Mouse (Mus musculus): ENCODE measurements around the gene Lypd6b.

The Lypd6b gene

DNA sequence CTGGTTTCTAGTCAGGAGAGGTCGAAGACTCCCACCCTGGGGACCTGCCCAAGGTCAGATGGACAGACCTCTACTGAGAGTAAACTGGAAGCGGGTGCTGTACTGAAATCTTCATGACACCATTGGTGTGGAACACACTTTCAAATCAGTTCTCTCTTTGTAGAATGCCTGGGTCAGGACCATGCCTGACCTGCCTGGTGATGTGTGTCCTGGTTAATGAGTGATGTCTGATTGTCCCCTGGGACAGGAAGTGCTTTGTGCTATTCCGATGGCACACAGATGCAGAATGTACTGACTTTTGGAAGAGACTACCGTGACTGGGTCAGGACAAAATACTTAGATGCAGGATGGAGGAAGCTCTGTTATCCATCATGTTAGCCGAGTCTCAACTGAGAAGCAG is 17.0 kb upstream of the Lypd6b start:
- no peak for DNase-seq (ENCODE audit: low read depth, low spot score)

GRCm38 (mm10) chr2:49771172-49771571 is 16.3 kb upstream of the Lypd6b start:
- no peak for DNase-seq (ENCODE audit: low read depth, low spot score)

GRCm38 (mm10) chr2:49773194-49773931 is 14.1 kb upstream of the Lypd6b start:
- DNase-seq (ENCODE audit: low read depth, low spot score) = no peak

- DNase-seq (ENCODE audit: low read depth, low spot score) = no peak
Measured at GRCm38 (mm10) chr2:49774180-49774579, 13.3 kb upstream of the Lypd6b start.

DNA sequence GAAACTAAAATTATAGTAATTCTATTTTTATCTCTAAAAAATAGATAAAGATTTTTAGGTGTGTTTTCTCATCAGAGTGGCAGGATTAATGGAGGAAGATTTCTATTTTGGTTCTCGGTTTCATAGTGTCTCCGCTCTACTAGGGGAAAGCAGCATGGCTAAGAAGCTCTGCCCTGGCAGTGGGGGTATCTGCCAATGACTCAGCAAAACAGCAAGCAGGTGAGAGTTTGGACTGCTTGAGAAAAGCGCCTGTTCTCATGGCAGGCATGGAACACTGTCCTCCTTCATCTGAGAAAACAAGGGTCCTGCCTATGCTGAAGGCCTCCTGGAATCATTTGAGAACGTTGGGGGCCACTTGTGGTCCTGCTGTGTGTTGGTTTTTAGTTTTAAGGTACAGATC is 12.3 kb upstream of the Lypd6b start:
- no peak for DNase-seq (ENCODE audit: low read depth, low spot score)

- DNase-seq (ENCODE audit: low read depth, low spot score) = no peak
Measured at GRCm38 (mm10) chr2:49775735-49776134, 11.8 kb upstream of the Lypd6b start.

- DNase-seq (ENCODE audit: low read depth, low spot score) = no peak
Measured at GRCm38 (mm10) chr2:49776407-49776806, 11.1 kb upstream of the Lypd6b start.

DNA sequence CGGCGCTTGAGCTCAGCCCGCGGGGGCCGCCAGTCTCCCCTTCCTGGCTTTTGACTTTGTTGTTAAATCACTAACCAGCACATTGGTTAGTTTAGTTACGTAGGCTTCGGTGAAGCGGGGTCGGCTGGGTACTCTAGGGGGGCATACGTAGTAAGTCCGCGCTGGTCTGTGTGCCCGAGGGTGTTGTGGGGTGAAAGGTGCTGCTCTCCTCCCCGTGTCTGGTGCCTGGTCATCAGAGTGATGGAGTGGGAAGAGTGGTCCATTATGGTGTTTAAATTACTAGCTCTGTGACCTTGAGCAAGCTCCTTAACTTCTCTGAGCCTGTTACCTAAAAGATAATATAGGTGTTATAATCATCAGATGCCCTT is 547 bp downstream of the Lypd6b start:
- no peak for DNase-seq (ENCODE audit: low read depth, low spot score)

- DNase-seq (ENCODE audit: low read depth, low spot score) = no peak
Measured at GRCm38 (mm10) chr2:49788643-49789042, 1.2 kb downstream of the Lypd6b start.

- DNase-seq (ENCODE audit: low read depth, low spot score) = no peak
Measured at GRCm38 (mm10) chr2:49789078-49789477, 1.6 kb downstream of the Lypd6b start.

DNA sequence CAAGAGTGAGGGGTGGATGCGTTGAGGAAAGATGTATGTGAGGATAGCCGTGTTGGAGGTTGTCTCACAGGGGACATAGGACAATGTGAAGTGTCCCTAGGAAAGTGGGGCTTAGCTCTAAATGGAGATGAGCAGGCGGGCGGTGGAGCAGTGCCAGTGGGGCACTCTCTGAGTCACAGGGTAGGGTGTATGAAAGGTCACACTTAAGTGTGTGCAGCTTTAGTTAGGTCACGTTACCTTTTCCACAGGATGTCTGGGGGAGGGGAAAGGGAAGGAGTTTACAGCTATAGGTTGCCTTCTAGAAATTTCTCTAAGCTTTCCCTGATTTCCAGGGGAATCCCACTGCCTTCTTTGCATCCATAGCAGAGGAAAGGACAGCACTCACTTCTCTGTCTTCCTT is 2.0 kb downstream of the Lypd6b start:
- DNase-seq (ENCODE audit: low read depth, low spot score) = no peak

DNA sequence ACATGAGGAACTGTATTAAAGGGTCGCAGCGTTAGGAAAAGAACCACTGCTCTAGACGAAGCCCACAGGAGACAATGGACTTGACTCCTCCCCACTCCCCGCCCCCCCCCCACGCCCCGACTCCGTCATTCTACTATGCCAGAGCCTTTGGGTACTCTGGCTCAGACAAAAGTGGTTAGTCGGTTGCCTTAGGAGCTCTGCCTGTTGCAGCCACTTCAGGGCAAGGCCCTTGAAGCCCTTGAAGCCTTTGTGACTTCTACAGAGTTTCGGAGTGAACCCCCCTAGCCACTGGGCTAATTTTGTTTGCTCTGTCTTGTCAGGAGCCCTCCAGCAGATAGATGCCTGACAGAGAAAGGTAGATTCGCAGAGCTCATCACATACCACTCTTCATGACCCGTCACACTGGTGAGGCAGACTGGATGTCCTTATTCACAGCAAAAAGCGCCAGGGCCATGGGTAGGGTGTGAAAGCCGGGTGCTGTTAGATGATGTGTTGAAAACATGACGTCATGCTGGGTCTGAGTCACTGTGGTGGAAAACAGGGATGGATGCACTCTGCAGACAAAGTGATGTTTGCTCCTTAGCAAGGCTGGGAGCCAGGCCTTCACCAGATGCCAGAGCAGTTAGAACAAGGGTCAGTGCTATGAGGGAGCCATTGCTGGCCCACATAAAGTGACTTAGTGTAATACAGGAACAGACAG is 10.1 kb downstream of the Lypd6b start:
- no peak for DNase-seq (ENCODE audit: low read depth, low spot score)

DNA sequence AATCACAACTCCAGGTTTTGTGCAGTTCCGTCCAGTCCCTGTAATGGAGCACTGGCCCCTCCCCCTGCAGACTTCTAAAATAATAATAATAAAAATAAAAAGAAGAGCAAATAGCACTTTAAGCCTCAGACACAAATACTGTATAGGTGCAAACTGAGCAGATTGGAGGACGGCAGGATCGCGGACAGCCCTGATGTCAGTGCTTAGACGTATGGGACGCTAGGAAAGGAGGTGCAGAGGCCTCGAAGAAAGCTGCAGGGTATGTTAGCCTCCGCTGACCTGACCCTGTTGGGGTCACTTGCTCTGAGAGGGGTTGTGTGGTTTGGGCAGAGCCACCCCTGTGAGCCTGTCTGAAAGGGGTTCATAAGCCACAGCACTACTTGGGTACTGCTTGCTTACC is 17.0 kb downstream of the Lypd6b start:
- no peak for DNase-seq (ENCODE audit: low read depth, low spot score)

GRCm38 (mm10) chr2:49805736-49806371 is 18.4 kb downstream of the Lypd6b start:
- no peak for DNase-seq (ENCODE audit: low read depth, low spot score)

DNA sequence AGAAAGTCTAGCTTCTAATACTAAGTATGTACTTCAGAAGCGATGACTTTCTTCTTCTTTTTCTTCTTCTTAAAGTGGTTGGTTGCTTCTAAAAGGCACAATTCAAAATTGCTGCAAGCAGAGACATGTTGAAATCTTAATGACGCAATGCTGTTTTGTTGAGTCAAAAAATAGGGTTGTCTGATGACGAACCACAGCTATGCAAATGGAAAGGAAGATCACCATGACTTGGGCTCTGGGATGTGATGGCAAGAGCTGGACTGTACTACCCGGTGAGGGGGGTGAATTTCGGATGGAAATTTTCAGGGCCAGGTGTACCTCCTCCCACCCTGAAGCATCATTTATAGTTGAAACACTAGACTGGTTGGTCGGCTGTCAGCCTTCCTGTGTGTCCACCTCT is 22.0 kb downstream of the Lypd6b start:
- no peak for DNase-seq (ENCODE audit: low read depth, low spot score)

- no peak for DNase-seq (ENCODE audit: low read depth, low spot score)
Measured at GRCm38 (mm10) chr2:49811420-49811819, 23.9 kb downstream of the Lypd6b start.

DNA sequence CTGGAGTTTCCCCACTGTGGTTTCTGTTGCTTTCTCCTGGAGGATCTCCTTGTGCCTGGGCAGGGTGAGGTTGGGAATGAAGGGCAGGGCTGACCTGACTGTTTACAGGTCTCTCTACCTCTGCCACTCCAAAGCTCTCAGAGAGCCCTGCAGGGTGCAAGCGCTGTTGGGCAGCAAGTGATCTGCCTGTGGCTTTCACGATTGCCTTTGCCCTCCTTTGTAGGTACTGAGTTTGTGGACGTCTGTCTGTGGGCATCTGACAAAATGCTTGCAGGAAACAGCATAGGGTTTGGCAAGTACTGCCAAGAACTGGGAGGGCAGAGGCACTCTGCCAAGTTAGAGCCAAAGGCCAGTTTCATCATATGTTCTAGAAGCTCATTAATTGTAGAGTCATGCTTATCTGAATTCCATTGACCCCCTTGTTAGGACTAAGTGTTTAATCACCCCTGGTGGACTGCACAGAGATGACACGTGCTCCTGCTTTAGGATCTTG is 24.4 kb downstream of the Lypd6b start:
- no peak for DNase-seq (ENCODE audit: low read depth, low spot score)

DNA sequence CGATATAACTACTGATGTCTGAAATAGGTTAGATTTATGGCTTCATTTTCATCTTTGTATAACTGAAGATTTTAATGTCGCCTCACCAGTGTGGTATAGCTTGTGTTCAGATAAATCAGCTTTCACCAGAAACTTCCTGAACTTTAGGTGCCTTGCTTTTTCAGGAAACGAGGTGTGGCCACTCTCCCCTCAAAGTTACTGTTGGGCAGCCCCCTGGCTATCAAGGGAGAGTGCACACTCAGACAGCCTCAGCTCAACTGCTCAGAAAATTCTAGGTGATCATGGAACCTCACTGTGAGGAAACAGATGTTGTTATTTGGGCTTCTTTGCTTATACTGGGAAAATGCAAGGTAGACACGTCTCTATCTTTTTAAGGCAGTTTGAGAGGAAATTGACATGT is 25.7 kb downstream of the Lypd6b start:
- DNase-seq (ENCODE audit: low read depth, low spot score) = no peak

- no peak for DNase-seq (ENCODE audit: low read depth, low spot score)
Measured at GRCm38 (mm10) chr2:49814011-49814410, 26.5 kb downstream of the Lypd6b start.

DNA sequence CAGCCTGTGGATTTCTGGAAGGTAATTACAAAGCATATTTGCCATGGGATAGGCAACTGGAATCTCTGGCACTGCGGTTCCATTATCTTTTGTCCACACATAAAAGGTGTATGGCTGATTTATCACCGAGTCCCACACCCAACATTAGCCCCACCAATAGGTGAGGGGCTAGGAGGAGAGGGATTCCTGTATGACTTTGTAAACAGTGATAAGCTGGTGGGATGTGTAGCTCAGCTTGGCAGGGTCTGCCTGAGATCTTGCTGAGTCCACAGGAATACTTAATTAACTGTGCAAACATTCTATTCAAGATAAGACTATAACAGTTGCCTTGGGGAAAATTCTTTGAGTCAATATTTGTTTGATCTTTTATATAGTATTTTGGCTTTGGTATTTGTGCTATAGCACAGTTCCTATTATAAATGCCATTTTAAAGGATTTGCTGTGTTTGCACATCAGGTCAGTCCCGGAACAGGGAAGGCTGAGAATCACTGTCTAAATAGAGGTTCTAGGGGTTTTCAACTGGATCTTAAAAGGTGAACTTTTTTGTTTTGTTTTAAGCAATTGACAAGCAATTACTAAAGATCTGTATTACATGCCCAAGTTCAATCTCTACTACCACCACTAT is 28.3 kb downstream of the Lypd6b start:
- DNase-seq (ENCODE audit: low read depth, low spot score) = no peak

DNA sequence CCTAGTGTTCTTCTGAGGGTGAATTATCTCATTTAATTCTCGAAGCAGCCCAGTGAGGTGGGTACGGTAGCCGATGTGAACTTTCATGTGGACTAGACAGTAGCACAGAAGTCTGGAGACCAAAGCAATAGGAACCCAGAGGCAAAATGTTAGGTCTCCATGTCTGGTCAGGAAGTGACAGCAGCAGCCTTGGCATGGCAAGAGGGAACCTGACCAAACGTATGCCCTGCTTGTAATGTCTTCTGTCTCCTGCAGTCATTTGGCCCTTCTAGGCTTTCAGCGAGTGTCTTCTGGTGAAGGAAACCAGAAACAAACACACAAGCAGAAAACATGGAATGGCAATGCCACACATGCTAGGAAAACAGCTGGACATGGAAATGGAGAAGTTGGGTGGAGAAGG is 29.1 kb downstream of the Lypd6b start:
- DNase-seq (ENCODE audit: low read depth, low spot score) = no peak

GRCm38 (mm10) chr2:49817151-49817550 is 29.7 kb downstream of the Lypd6b start:
- DNase-seq (ENCODE audit: low read depth, low spot score) = no peak
